10 mouse cellular contexts compared by ENCODE assay signal in genomic region chr12:4679971-4680370, GRCm38 (mm10). TPM values are rescaled to one million over a fixed set of nuclear protein-coding genes. Genes with fewer than 3 reads are reported as not detected.
DNase-seq lines count a peak whose midpoint lies in the region; ATAC-seq and TF ChIP-seq lines count a peak whose summit lies in the region.
"Had no signal": no experiment of that assay in that cellular context is flagged by ENCODE, and none has a peak within 500 bp of the region (broad histone marks: within the 10 kb centered on the region; RNA-seq: fewer than 3 reads in every experiment).

No protein-coding gene starts in this region.

- H3K36me3 ChIP-seq in forebrain, postnatal 0 days (ENCODE audit: insufficient read depth): peaks cover 9% of the 10 kb centered on the region
- H3K36me3 ChIP-seq in forebrain, embryonic 12.5 days (replicated peaks): no peaks in the 10 kb centered on the region; the same call in 1 of the 2 replicates
- peaks cover 46% of the 10 kb centered on the region for H3K36me3 ChIP-seq in liver, embryonic 12.5 days

- no peak overlapping the region for H3K4me3 ChIP-seq in forebrain, postnatal 0 days (ENCODE audit: low read depth, low read length)
- no peak overlapping the region for H3K4me3 ChIP-seq in forebrain, embryonic 12.5 days (replicated peaks)
- peak overlapping the region; percentile 24 for H3K4me3 ChIP-seq in bone marrow, adult 2 months (replicated peaks; ENCODE audit: control insufficient read depth, low read depth, low read length)
- H3K4me3 ChIP-seq in liver, embryonic 12.5 days: peak overlapping the region; percentile 41

- H3K4me2 ChIP-seq in forebrain, postnatal 0 days (ENCODE audit: low read depth): no peak overlapping the region
- no peak overlapping the region for H3K4me2 ChIP-seq in forebrain, embryonic 12.5 days
- peak overlapping the region; percentile 67 for H3K4me2 ChIP-seq in liver, embryonic 12.5 days

- 72% methylated on average over 4 of the region's 4 CpGs for WGBS in forebrain, postnatal 0 days
- WGBS in forebrain, embryonic 12.5 days: 82% methylated on average over 4 of the region's 4 CpGs
- 64% methylated on average over 4 of the region's 4 CpGs for WGBS in bone marrow, adult 2 months
- WGBS in liver, embryonic 12.5 days (ENCODE audit: insufficient replicate concordance): 13% methylated on average over 4 of the region's 4 CpGs

- H3K9ac ChIP-seq in forebrain, postnatal 0 days: no peak overlapping the region
- H3K9ac ChIP-seq in forebrain, embryonic 12.5 days: no peak overlapping the region
- H3K9ac ChIP-seq in liver, embryonic 12.5 days: peak overlapping the region; percentile 62

- peak; percentile 16; the same call in 1 of the 2 replicates for ATAC-seq in forebrain, postnatal 0 days
- ATAC-seq in forebrain, embryonic 12.5 days (ENCODE audit: low FRiP score): no peak
- peak; percentile 100 for ATAC-seq in liver, embryonic 12.5 days

- H3K27me3 ChIP-seq in forebrain, postnatal 0 days (ENCODE audit: insufficient read depth, low read length): no peaks in the 10 kb centered on the region
- H3K27me3 ChIP-seq in forebrain, embryonic 12.5 days: no peaks in the 10 kb centered on the region
- no peaks in the 10 kb centered on the region for H3K27me3 ChIP-seq in liver, embryonic 12.5 days (replicated peaks)

- no peak for TF ChIP-seq CTCF in forebrain, postnatal 0 days (IDR thresholded peaks at IDR 0.05; ENCODE audit: low read depth)
- TF ChIP-seq CTCF in bone marrow, adult 2 months (IDR thresholded peaks at IDR 0.05; ENCODE audit: control insufficient read depth, insufficient read depth, low read length): no peak

- TF ChIP-seq POLR2A in bone marrow, adult 2 months (IDR thresholded peaks at IDR 0.05; ENCODE audit: borderline replicate concordance, control insufficient read depth, low read depth, low read length): no peak

- no peaks in the 10 kb centered on the region for H3K9me3 ChIP-seq in forebrain, postnatal 0 days (ENCODE audit: low read length)
- no peaks in the 10 kb centered on the region for H3K9me3 ChIP-seq in forebrain, embryonic 12.5 days
- H3K9me3 ChIP-seq in liver, embryonic 12.5 days (replicated peaks): no peaks in the 10 kb centered on the region

- H3K4me1 ChIP-seq in forebrain, postnatal 0 days (ENCODE audit: insufficient read depth): 0 out of 2 replicates have a peak, but pooled peaks cover 6% of the 10 kb centered on the region
- H3K4me1 ChIP-seq in forebrain, embryonic 12.5 days: no peaks in the 10 kb centered on the region
- no peaks in the 10 kb centered on the region; the same call in 1 of the 2 replicates for H3K4me1 ChIP-seq in bone marrow, adult 2 months (ENCODE audit: control insufficient read depth, insufficient read depth, low read length)
- peaks cover 54% of the 10 kb centered on the region for H3K4me1 ChIP-seq in liver, embryonic 12.5 days

- intact Hi-C loops in heart, postnatal 10 days (cut with DNase I): no loop called here

- DNase-seq in forebrain, postnatal 0 days: no peak
- peak; percentile 13 for DNase-seq in heart, postnatal 10 days
- DNase-seq in thymus, postnatal 25 days: no peak
- no peak for DNase-seq in cerebellum, postnatal 10 days
- DNase-seq in cerebellum, adult 11 months: no peak
- DNase-seq: B cell, adult 2 months; kidney, adult 2 months had no signal

- H3K27ac ChIP-seq in forebrain, postnatal 0 days (ENCODE audit: low read depth, low read length): no peak overlapping the region
- no peak overlapping the region for H3K27ac ChIP-seq in forebrain, embryonic 12.5 days
- H3K27ac ChIP-seq in bone marrow, adult 2 months (ENCODE audit: control insufficient read depth, insufficient read depth, low read depth, low read length, poor library complexity): no peak overlapping the region
- H3K27ac ChIP-seq in liver, embryonic 12.5 days: peak overlapping the region; percentile 91

RNA-seq across cellular contexts. Expression of gene Fam228a, which starts 58.3 kb away (rescaled TPM):
- total RNA-seq in forebrain, postnatal 0 days (2014; rRNA removed): 1.2 and 1.5 TPM in 2 replicates
- 0.09 and 0.30 TPM in 2 replicates for polyA plus RNA-seq in forebrain, postnatal 0 days (2015; fragmentation: Nextera tagmentation; extraction: Ambion mirVana)
- polyA plus RNA-seq in forebrain, embryonic 12.5 days (2016; fragmentation: Nextera tagmentation; extraction: Ambion mirVana): 0.56 and 0.77 TPM in 2 replicates
- not detected in 2 replicates for polyA plus RNA-seq in bone marrow, adult 2 months (2011; ENCODE audit: insufficient read depth, insufficient read length, low replicate concordance, missing spikeins)
- total RNA-seq in heart, postnatal 10 days (2021): under 1 TPM in 1 of 2 experiments, not detected in 1; 0.22 TPM
- 0.20 TPM in 1 of 2 replicates, not detected in the other for polyA plus RNA-seq in liver, embryonic 12.5 days (2016; fragmentation: Nextera tagmentation; extraction: Ambion mirVana)

Comparison
In these comparisons a context has a peak if more than half of its experiments do, and no peak if none do; other contexts are left out.
1. DNase-seq: peak in heart, postnatal 10 days (2 of 2); none in forebrain, postnatal 0 days (single experiment), thymus, postnatal 25 days (single experiment), cerebellum, postnatal 10 days (0 of 2) and cerebellum, adult 11 months (single experiment).
2. H3K4me3 ChIP-seq: peak in bone marrow, adult 2 months (single experiment) and liver, embryonic 12.5 days (single experiment); none in forebrain, postnatal 0 days (single experiment) and forebrain, embryonic 12.5 days (single experiment).